Mouse (Mus musculus) neural tube, embryonic 15.5 days (tissue): ENCODE data around the gene Flywch1. TPM values are rescaled to one million over a fixed set of nuclear protein-coding genes. Genes with fewer than 3 reads are reported as not detected.
"Not testable (repeated sequence)": the region's sequence is repeated elsewhere in the genome, so short reads cannot be mapped to it uniquely, and the experiment has no call there.

Source experiments
- ATAC-seq: fragments of 200-750 bp; cut with Nextera tagmentation; 2 replicates; pipeline ENCODE4 v1.8.0; 2017; ENCODE audit warnings: mild to moderate bottlenecking, moderate TSS enrichment, moderate library complexity; ENCODE audit not compliant: low FRiP score
- H3K27ac ChIP-seq: fragments of 300-500 bp; sonication (generic); replicated peaks from 2 replicates; pipeline ENCODE4 v1.5.1; 2015; ENCODE audit warnings: mild to moderate bottlenecking, inconsistent platforms
- H3K27me3 ChIP-seq: fragments of 300-500 bp; sonication (generic); replicated peaks from 2 replicates; pipeline ENCODE4 v1.6.1; 2015; ENCODE audit warnings: inconsistent platforms
- H3K36me3 ChIP-seq: fragments of 300-500 bp; sonication (generic); 2 replicates; pipeline ENCODE4 v1.6.1; 2015; ENCODE audit warnings: inconsistent platforms
- H3K4me1 ChIP-seq: fragments of 300-500 bp; sonication (generic); 2 replicates; pipeline ENCODE4 v1.6.1; 2015; ENCODE audit warnings: inconsistent platforms
- H3K4me2 ChIP-seq: fragments of 300-500 bp; sonication (generic); 2 replicates; pipeline ENCODE4 v1.6.1; 2015; ENCODE audit warnings: inconsistent platforms, mild to moderate bottlenecking, moderate library complexity
- H3K4me3 ChIP-seq: fragments of 300-500 bp; sonication (generic); replicated peaks from 2 replicates; pipeline ENCODE4 v1.5.1; 2015; ENCODE audit warnings: mild to moderate bottlenecking, inconsistent platforms
- H3K9ac ChIP-seq: fragments of 300-500 bp; sonication (generic); replicated peaks from 2 replicates; pipeline ENCODE4 v1.6.1; 2015; ENCODE audit warnings: mild to moderate bottlenecking, inconsistent platforms
- H3K9me3 ChIP-seq: fragments of 300-500 bp; sonication (generic); replicated peaks from 2 replicates; pipeline ENCODE4 v1.6.1; 2016; ENCODE audit warnings: inconsistent platforms
- WGBS: fragments of 180-500 bp; shearing (Covaris S2); methylation state at CpG from one replicate; pipeline ENCODE4 v1.1.7; 2015; ENCODE audit warnings: mixed read lengths; 5-methylcytosine and 5-hydroxymethylcytosine counted together
- polyA plus RNA-seq: library from polyadenylated mRNA; unstranded; fragments of >200 nt; fragmentation: Nextera tagmentation; extraction: Ambion mirVana; gene quantifications from 2 replicates; pipeline ENCODE4 v1.2.1, GENCODE M21; 2015

The Flywch1 gene
- polyA plus RNA-seq, 1 experiment from 2014 or later = 224 TPM

GRCm38 (mm10) chr17:23776216-23776615, 4.8 kb upstream of the Flywch1 start:
- ATAC-seq = no peak
- Histone ChIP-seq H3K9ac (no peak overlapping the region), H3K36me3 (peaks cover 6% of the 10 kb centered on the region; the same call in 1 of the 2 replicates), H3K27me3 (no peaks in the 10 kb centered on the region), H3K4me3 (no peak overlapping the region), H3K4me1 (peaks cover 16% of the 10 kb centered on the region), H3K4me2 (no peak overlapping the region), H3K27ac (no peak overlapping the region), H3K9me3 (no peaks in the 10 kb centered on the region)
- 79% methylated on average over 10 of the region's 10 CpGs for WGBS

- Histone ChIP-seq H3K4me3 (no peak overlapping the region), H3K4me2 (peak overlapping the region; percentile 17; the same call in 1 of the 2 replicates), H3K27ac (no peak overlapping the region), H3K4me1 (peaks cover 32% of the 10 kb centered on the region), H3K9me3 (no peaks in the 10 kb centered on the region), H3K27me3 (no peaks in the 10 kb centered on the region), H3K9ac (no peak overlapping the region), H3K36me3 (peaks cover 6% of the 10 kb centered on the region)
- 3% methylated on average over 12 of the region's 12 CpGs for WGBS
- no peak for ATAC-seq
Observed at GRCm38 (mm10) chr17:23774090-23774489, 2.7 kb upstream of the Flywch1 start.

DNA sequence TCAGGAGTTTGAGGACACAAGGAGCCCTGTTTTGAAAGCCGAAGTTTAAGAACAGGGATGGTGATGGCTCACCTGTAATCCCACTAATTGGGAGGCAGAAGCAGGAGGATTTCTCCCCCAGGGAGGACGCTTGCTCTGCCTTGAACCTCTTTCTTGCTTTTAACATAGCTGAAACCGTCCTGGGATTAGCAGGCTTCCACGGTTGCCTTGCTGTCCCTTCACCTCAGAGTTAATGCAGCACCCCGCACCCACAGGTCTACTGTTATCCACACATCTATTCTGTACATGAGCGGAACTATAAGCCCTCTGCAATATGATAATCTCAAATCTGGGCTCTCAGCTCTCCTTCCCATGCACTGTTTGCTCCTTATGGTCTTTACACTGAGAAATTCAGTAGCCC, 2.3 kb upstream of the Flywch1 start:
- 77% methylated on average over 6 of the region's 6 CpGs for whole genome bisulfite sequencing
- no peak overlapping the region for H3K9ac ChIP-seq

GRCm38 (mm10) chr17:23772219-23772556, 786 bp upstream of the Flywch1 start:
- WGBS = 88% methylated on average over 2 of the region's 2 CpGs

More for the DNA sequence above, 2.3 kb upstream of the Flywch1 start:
- ATAC-seq = no peak
- peaks cover 5% of the 10 kb centered on the region; the same call in 1 of the 2 replicates for H3K36me3 ChIP-seq
- no peak overlapping the region for H3K27ac ChIP-seq
- no peaks in the 10 kb centered on the region for H3K27me3 ChIP-seq
- H3K4me3 ChIP-seq = no peak overlapping the region
- H3K4me2 ChIP-seq = 0 out of 2 replicates have a peak overlapping the region, but pooled peaks have one; percentile 17
- no peaks in the 10 kb centered on the region for H3K9me3 ChIP-seq
- peaks cover 36% of the 10 kb centered on the region for H3K4me1 ChIP-seq

DNA sequence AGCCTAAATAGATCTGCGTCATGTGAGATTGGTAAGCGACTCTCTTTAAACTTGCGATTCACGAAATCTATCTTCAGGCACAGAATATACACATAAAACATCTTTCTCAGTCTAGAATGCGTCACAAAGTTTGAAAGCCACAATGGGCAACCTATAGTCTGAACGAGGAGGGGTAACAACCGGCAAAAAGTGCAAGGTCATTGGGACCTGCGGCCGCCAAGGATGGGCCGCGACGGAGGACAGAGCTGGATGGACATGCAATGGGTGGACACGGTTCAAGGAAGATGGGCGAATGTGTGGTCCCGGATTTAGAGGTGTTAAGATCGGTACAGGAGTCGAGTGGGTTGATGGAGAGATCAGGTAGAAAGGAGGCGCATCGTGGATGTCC, 512 bp downstream of the Flywch1 start:
- H3K4me2 ChIP-seq = peak overlapping the region; percentile 61
- H3K4me3 ChIP-seq = peak overlapping the region; percentile 93
- peak; percentile 46 for ATAC-seq
- no peaks in the 10 kb centered on the region for H3K27me3 ChIP-seq
- H3K4me1 ChIP-seq = peaks cover 39% of the 10 kb centered on the region
- H3K27ac ChIP-seq = peak overlapping the region; percentile 94
- H3K9ac ChIP-seq = peak overlapping the region; percentile 97
- WGBS = under 1% methylated on average over 19 of the region's 19 CpGs
- no peaks in the 10 kb centered on the region for H3K9me3 ChIP-seq
- peaks cover 8% of the 10 kb centered on the region; the same call in 1 of the 2 replicates for H3K36me3 ChIP-seq

More at GRCm38 (mm10) chr17:23772219-23772556, 786 bp upstream of the Flywch1 start:
- ATAC-seq, H3K36me3 ChIP-seq, H3K27me3 ChIP-seq, H3K9me3 ChIP-seq: not testable (repeated sequence)
- peak overlapping the region; percentile 93 for H3K4me3 ChIP-seq
- H3K4me1 ChIP-seq = peaks cover 39% of the 10 kb centered on the region
- peak overlapping the region; percentile 76 for H3K27ac ChIP-seq
- H3K4me2 ChIP-seq = peak overlapping the region; percentile 61
- peak overlapping the region; percentile 43; the same call in 1 of the 2 replicates for H3K9ac ChIP-seq

DNA sequence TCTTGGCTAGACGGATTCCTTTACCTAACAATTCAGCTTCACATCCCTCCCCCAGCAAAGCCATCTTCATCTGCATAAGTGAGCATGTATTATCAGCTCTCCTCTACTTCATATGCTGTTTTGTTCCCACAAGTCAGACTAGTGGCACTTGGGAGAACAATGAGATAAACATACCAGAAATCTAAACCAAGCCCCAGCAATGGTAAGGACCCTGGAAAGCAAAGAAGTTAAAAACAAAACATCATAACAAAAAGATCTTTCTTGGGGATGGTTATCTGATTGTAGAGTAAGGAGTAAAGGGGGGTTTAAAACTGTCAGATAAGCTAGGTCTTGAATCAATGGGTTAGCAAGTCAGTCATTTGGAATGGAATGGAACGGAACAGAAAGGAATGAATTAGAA, 909 bp downstream of the Flywch1 start:
- H3K4me3 ChIP-seq = peak overlapping the region; percentile 93
- H3K27me3 ChIP-seq = no peaks in the 10 kb centered on the region
- H3K9me3 ChIP-seq = no peaks in the 10 kb centered on the region
- no peak for ATAC-seq
- H3K27ac ChIP-seq = peak overlapping the region; percentile 94
- WGBS = 6% methylated on average over 2 of the region's 2 CpGs
- peak overlapping the region; percentile 97 for H3K9ac ChIP-seq
- peak overlapping the region; percentile 61 for H3K4me2 ChIP-seq
- H3K4me1 ChIP-seq = peaks cover 39% of the 10 kb centered on the region
- peaks cover 8% of the 10 kb centered on the region; the same call in 1 of the 2 replicates for H3K36me3 ChIP-seq

DNA sequence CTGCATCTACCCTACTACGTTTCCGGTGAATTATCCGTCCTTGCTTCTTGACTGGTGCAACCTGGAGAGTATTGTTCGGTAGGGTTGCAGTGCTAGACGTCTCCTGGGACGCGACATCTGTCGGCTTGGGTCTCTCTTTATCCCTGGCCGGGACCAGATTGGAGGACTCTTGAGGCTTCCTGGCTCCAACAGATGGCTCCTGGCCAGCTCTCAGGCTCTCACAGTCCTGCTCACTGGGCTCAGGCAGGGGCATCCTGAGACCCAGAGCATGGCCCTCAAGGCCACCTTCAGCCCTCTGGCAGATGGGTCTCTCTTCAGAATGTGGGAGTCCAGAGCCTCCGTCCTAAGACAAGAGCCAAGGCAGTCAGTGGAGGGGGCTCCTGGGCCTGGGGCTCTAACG, 8.4 kb downstream of the Flywch1 start:
- Histone ChIP-seq H3K9ac (no peak overlapping the region), H3K27ac (no peak overlapping the region), H3K4me2 (no peak overlapping the region), H3K4me1 (no peaks in the 10 kb centered on the region), H3K36me3 (peaks cover 47% of the 10 kb centered on the region), H3K27me3 (no peaks in the 10 kb centered on the region), H3K4me3 (no peak overlapping the region), H3K9me3 (no peaks in the 10 kb centered on the region)
- ATAC-seq = no peak
- 88% methylated on average over 11 of the region's 11 CpGs for WGBS

DNA sequence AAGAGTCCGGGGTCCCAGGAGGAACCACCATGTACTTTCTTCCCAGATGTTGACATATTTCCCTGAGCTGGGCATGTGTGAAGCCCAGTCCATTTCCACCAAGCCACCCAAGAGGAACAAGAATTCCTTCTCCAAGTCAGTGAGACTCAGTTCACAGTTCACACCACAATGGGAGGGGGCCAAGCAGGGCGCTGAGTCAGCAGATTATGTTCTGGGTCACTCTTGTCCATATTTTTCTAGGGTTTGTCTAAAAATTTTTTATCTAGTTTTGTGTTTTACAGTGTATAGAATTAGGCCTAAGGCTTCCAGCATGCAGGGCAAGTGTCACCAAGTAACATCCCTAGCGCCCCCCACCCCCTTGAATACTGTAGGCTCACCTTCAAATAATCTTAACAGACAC, 10.2 kb downstream of the Flywch1 start:
- no peak for ATAC-seq

GRCm38 (mm10) chr17:23760231-23760630, 11.2 kb downstream of the Flywch1 start:
- 93% methylated on average over 9 of the region's 9 CpGs for WGBS
- Histone ChIP-seq H3K9me3 (no peaks in the 10 kb centered on the region), H3K4me1 (no peaks in the 10 kb centered on the region), H3K27ac (no peak overlapping the region), H3K9ac (no peak overlapping the region), H3K36me3 (peaks cover 74% of the 10 kb centered on the region), H3K4me2 (no peak overlapping the region), H3K4me3 (no peak overlapping the region), H3K27me3 (no peaks in the 10 kb centered on the region)
- ATAC-seq = no peak

More for the DNA sequence above, 10.2 kb downstream of the Flywch1 start:
- H3K4me3 ChIP-seq = no peak overlapping the region
- H3K27ac ChIP-seq = no peak overlapping the region
- no peaks in the 10 kb centered on the region for H3K4me1 ChIP-seq
- no peaks in the 10 kb centered on the region for H3K9me3 ChIP-seq
- H3K36me3 ChIP-seq = peaks cover 65% of the 10 kb centered on the region
- H3K27me3 ChIP-seq = no peaks in the 10 kb centered on the region
- WGBS = 98% methylated on average over 3 of the region's 3 CpGs
- no peak overlapping the region for H3K4me2 ChIP-seq
- no peak overlapping the region for H3K9ac ChIP-seq

DNA sequence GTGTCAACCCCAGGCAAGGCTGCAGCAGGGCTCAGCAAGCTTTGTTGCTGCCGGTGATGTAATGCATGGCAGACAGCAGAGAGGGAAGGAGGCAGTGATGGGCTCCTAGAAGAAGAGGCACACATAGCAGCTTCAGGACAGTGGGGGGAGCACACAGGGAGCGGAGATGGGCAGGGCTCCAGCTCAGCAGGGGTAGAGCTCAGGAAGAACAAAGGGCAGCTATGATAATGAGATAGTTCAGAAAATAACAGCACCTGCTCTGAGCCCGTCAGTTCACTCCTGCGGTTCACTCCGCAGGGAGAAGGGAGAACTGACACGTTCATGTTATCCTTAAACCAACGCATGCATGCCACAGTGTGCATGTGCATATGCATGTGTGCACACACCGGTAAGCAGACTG, 12.6 kb downstream of the Flywch1 start:
- Histone ChIP-seq H3K4me1 (no peaks in the 10 kb centered on the region), H3K4me3 (no peak overlapping the region), H3K27ac (no peak overlapping the region), H3K27me3 (no peaks in the 10 kb centered on the region), H3K4me2 (no peak overlapping the region), H3K9ac (no peak overlapping the region), H3K36me3 (peaks cover 87% of the 10 kb centered on the region), H3K9me3 (no peaks in the 10 kb centered on the region)
- 60% methylated on average over 8 of the region's 8 CpGs for WGBS
- ATAC-seq = no peak

GRCm38 (mm10) chr17:23757581-23757980, 13.8 kb downstream of the Flywch1 start:
- Histone ChIP-seq H3K27ac (no peak overlapping the region), H3K36me3 (peaks cover 95% of the 10 kb centered on the region), H3K4me2 (no peak overlapping the region), H3K4me3 (no peak overlapping the region), H3K4me1 (no peaks in the 10 kb centered on the region), H3K9me3 (no peaks in the 10 kb centered on the region), H3K9ac (no peak overlapping the region), H3K27me3 (no peaks in the 10 kb centered on the region)
- 94% methylated on average over 9 of the region's 9 CpGs for WGBS
- no peak for ATAC-seq

- H3K4me3 ChIP-seq = no peak overlapping the region
- peaks cover 88% of the 10 kb centered on the region for H3K36me3 ChIP-seq
- H3K27me3 ChIP-seq = no peaks in the 10 kb centered on the region
- no peak overlapping the region for H3K27ac ChIP-seq
- 96% methylated on average over 13 of the region's 13 CpGs for WGBS
- H3K4me2 ChIP-seq = no peak overlapping the region
- H3K4me1 ChIP-seq = no peaks in the 10 kb centered on the region
- ATAC-seq = no peak
- no peaks in the 10 kb centered on the region for H3K9me3 ChIP-seq
- H3K9ac ChIP-seq = no peak overlapping the region
Observed at GRCm38 (mm10) chr17:23755689-23756088, 15.7 kb downstream of the Flywch1 start.
